Mouse (Mus musculus) regulatory T cell (primary cell): Measurements from ENCODE around the gene Dixdc1.

Experiments
- in situ Hi-C: fragments of 300-600 bp; cut with MboI, MseI; formaldehyde crosslinking; loops from one replicate; pipeline ENCODE4 v1.15.1; 2025; ENCODE audit warnings: high pct_unique_total_duplicates

Dixdc1 gene

GRCm38 (mm10) chr9:50700921-50701691, 38.2 kb downstream of the Dixdc1 start:
- in situ Hi-C loops = no loop called here

GRCm38 (mm10) chr9:50698418-50699409, 40.6 kb downstream of the Dixdc1 start:
- in situ Hi-C loops = loop anchor here (5.0 kb wide), 2 partner anchors 39 to 69 kb away; partner anchors contain the start of genes Dixdc1 and Fdxacb1

GRCm38 (mm10) chr9:50697706-50698041, 41.6 kb downstream of the Dixdc1 start:
- in situ Hi-C loops = loop anchor here (5.0 kb wide), 2 partner anchors 40 to 70 kb away; partner anchors contain the start of genes Dixdc1 and Fdxacb1

GRCm38 (mm10) chr9:50696851-50697705, 42.2 kb downstream of the Dixdc1 start:
- in situ Hi-C loops = loop anchor here (5.0 kb wide), 2 partner anchors 40 to 70 kb away; partner anchors contain the start of genes Dixdc1 and Fdxacb1

GRCm38 (mm10) chr9:50695153-50695552, 44.2 kb downstream of the Dixdc1 start:
- in situ Hi-C loops = loop anchor here (5.0 kb wide), 2 partner anchors 42 to 72 kb away; partner anchors contain the start of genes Dixdc1 and Fdxacb1

- in situ Hi-C loops = no loop called here
Measured at GRCm38 (mm10) chr9:50693631-50694030, 45.7 kb downstream of the Dixdc1 start.

- in situ Hi-C loops = no loop called here
Measured at GRCm38 (mm10) chr9:50692626-50693580, 46.4 kb downstream of the Dixdc1 start.

GRCm38 (mm10) chr9:50686866-50687652, 52.3 kb downstream of the Dixdc1 start:
- in situ Hi-C loops = no loop called here

- in situ Hi-C loops = no loop called here
Measured at GRCm38 (mm10) chr9:50681727-50682126, 57.6 kb downstream of the Dixdc1 start.

- in situ Hi-C loops = no loop called here
Measured at GRCm38 (mm10) chr9:50679406-50679805, 59.9 kb downstream of the Dixdc1 start.

- in situ Hi-C loops = no loop called here
Measured at GRCm38 (mm10) chr9:50674771-50675170, 64.5 kb downstream of the Dixdc1 start.

GRCm38 (mm10) chr9:50670690-50671089, 68.6 kb downstream of the Dixdc1 start:
- in situ Hi-C loops = no loop called here

- in situ Hi-C loops = no loop called here
Measured at GRCm38 (mm10) chr9:50667579-50668498, 71.5 kb downstream of the Dixdc1 start.

- in situ Hi-C loops = no loop called here
Measured at GRCm38 (mm10) chr9:50666442-50666841, 72.9 kb downstream of the Dixdc1 start.

- in situ Hi-C loops = no loop called here
Measured at GRCm38 (mm10) chr9:50664826-50665225, 74.5 kb downstream of the Dixdc1 start.

GRCm38 (mm10) chr9:50660431-50660830, 78.9 kb downstream of the Dixdc1 start:
- in situ Hi-C loops = no loop called here

GRCm38 (mm10) chr9:50659392-50660217, 79.7 kb downstream of the Dixdc1 start, which contains the start of gene Dlat:
Dlat (minus strand) TSS chr9:50659780.
- in situ Hi-C loops = no loop called here
